In genomic region chr13:9106992-9107858, GRCm38 (mm10) we compare ENCODE assay signal across 11 mouse cellular contexts. TPM values are rescaled to one million over a fixed set of nuclear protein-coding genes. Genes with fewer than 3 reads are reported as not detected.
DNase-seq lines count a peak whose midpoint lies in the region; ATAC-seq lines count a peak whose summit lies in the region.
"Had no signal": no experiment of that assay in that cellular context is flagged by ENCODE, and none has a peak within 500 bp of the region (broad histone marks: within the 10 kb centered on the region; RNA-seq: fewer than 3 reads in every experiment).

No protein-coding gene starts in this region.

- H3K9ac ChIP-seq in heart, embryonic 11.5 days (ENCODE audit: low read depth, low read length): no peak overlapping the region
- H3K9ac ChIP-seq in intestine, embryonic 14.5 days (ENCODE audit: low read length): no peak overlapping the region
- H3K9ac ChIP-seq: forebrain, embryonic 12.5 days; neural tube, embryonic 15.5 days had no signal

- H3K4me2 ChIP-seq in heart, embryonic 11.5 days: no peak overlapping the region
- H3K4me2 ChIP-seq in intestine, embryonic 14.5 days (ENCODE audit: low read length): no peak overlapping the region
- H3K4me2 ChIP-seq: forebrain, embryonic 12.5 days; neural tube, embryonic 15.5 days had no signal

- ATAC-seq in heart, embryonic 11.5 days (replicated peaks; ENCODE audit: insufficient number of reproducible peaks, low FRiP score, low TSS enrichment): peak; percentile 77
- ATAC-seq in intestine, embryonic 14.5 days (replicated peaks; ENCODE audit: low FRiP score, low TSS enrichment, low read depth): 0 out of 2 replicates have a peak, but pooled peaks have one; percentile 40
- ATAC-seq in megakaryocyte progenitor cell, adult 5-6 weeks (replicated peaks; ENCODE audit: poor library complexity): peak; percentile 92

- DNase-seq in heart, adult 8-10 months (ENCODE audit: low spot score): no peak
- DNase-seq in ES-CJ7 (ENCODE audit: low read depth, low spot score): peak; percentile 9
- DNase-seq in intestine, embryonic 14.5 days (ENCODE audit: low spot score): no peak
- no peak for DNase-seq in adrenal gland, postnatal 25 days
- DNase-seq in layer of hippocampus, adult 18-20 months (ENCODE audit: low spot score in 2 of 2): no peak
- DNase-seq in adrenal gland, postnatal 10 days: no peak
- DNase-seq: adrenal gland, adult 8-10 months had no signal

- H3K9me3 ChIP-seq in heart, embryonic 11.5 days (replicated peaks; ENCODE audit: control insufficient read depth, low read length): no peaks in the 10 kb centered on the region
- H3K9me3 ChIP-seq in intestine, embryonic 14.5 days (ENCODE audit: control insufficient read depth, low read length): no peaks in the 10 kb centered on the region
- H3K9me3 ChIP-seq: forebrain, embryonic 12.5 days; neural tube, embryonic 15.5 days had no signal

- H3K4me1 ChIP-seq in heart, embryonic 11.5 days (ENCODE audit: control insufficient read depth, insufficient read depth, low read length): peaks cover 3% of the 10 kb centered on the region; the same call in 1 of the 2 replicates
- H3K4me1 ChIP-seq in intestine, embryonic 14.5 days (replicated peaks; ENCODE audit: control insufficient read depth, insufficient read depth, low read length): 0 out of 2 replicates have a peak, but pooled peaks cover 3% of the 10 kb centered on the region
- H3K4me1 ChIP-seq: neural tube, embryonic 15.5 days had no signal

- H3K36me3 ChIP-seq in heart, embryonic 11.5 days (ENCODE audit: control insufficient read depth, insufficient read depth, low read length): no peaks in the 10 kb centered on the region; the same call in 1 of the 2 replicates
- 0 out of 2 replicates have a peak, but pooled peaks cover 3% of the 10 kb centered on the region for H3K36me3 ChIP-seq in intestine, embryonic 14.5 days (ENCODE audit: control insufficient read depth, insufficient read depth, low read length)
- H3K36me3 ChIP-seq: forebrain, embryonic 12.5 days; neural tube, embryonic 15.5 days had no signal

- no peaks in the 10 kb centered on the region for H3K27me3 ChIP-seq in heart, embryonic 11.5 days (ENCODE audit: control insufficient read depth, insufficient read depth, low read length)
- H3K27me3 ChIP-seq in intestine, embryonic 14.5 days (replicated peaks; ENCODE audit: control insufficient read depth, insufficient read depth, low read length): no peaks in the 10 kb centered on the region
- H3K27me3 ChIP-seq: forebrain, embryonic 12.5 days; neural tube, embryonic 15.5 days had no signal

- 61% methylated on average over 2 of the region's 2 CpGs for WGBS in heart, embryonic 11.5 days (ENCODE audit: insufficient replicate concordance)
- WGBS in intestine, embryonic 14.5 days: 63% methylated on average over 2 of the region's 2 CpGs

- no peak overlapping the region for H3K27ac ChIP-seq in heart, embryonic 11.5 days (ENCODE audit: low read depth, low read length)
- no peak overlapping the region for H3K27ac ChIP-seq in intestine, embryonic 14.5 days (ENCODE audit: low read depth)
- H3K27ac ChIP-seq: forebrain, embryonic 12.5 days; neural tube, embryonic 15.5 days had no signal

- H3K4me3 ChIP-seq in heart, embryonic 11.5 days (ENCODE audit: low read depth, low read length): no peak overlapping the region
- no peak overlapping the region for H3K4me3 ChIP-seq in intestine, embryonic 14.5 days (ENCODE audit: low read depth, low read length)
- H3K4me3 ChIP-seq: forebrain, embryonic 12.5 days; neural tube, embryonic 15.5 days had no signal

RNA-seq across cellular contexts. Expression of gene Larp4b, which starts 13.5 kb away (rescaled TPM):
- polyA plus RNA-seq in heart, embryonic 11.5 days (2014; fragmentation: Nextera tagmentation; extraction: Ambion mirVana): 29.6 and 31.7 TPM in 2 replicates
- total RNA-seq in heart, adult 8-10 months (2022): 10 to 100 TPM; 61.4 to 87.8 (median 77.9) TPM
- polyA plus RNA-seq in intestine, embryonic 14.5 days (2014; fragmentation: Nextera tagmentation; extraction: Ambion mirVana): 43.0 and 45.2 TPM in 2 replicates
- 77.1 and 82.9 TPM in 2 replicates for total RNA-seq in megakaryocyte progenitor cell, adult 5-6 weeks (2015)
- total RNA-seq in megakaryocyte progenitor cell, adult 5-6 weeks (2017): 73.3 and 90.9 TPM in 2 replicates
- total RNA-seq in adrenal gland, postnatal 25 days (2021): 66.6 and 75.1 TPM in 2 replicates
- 10 to 100 TPM; 68.0 to 70.3 TPM for total RNA-seq in layer of hippocampus, adult 18-20 months (2021)
- 10 to 100 TPM; 59.9 to 68.7 TPM for total RNA-seq in adrenal gland, postnatal 10 days (2021)

Comparison
In these comparisons a context has a peak if more than half of its experiments do, and no peak if none do; other contexts are left out.
1. ATAC-seq: peak in every context shown above with its lines; median percentile 92 in megakaryocyte progenitor cell, adult 5-6 weeks; 77 in heart, embryonic 11.5 days; 40 in intestine, embryonic 14.5 days.